14 mouse cellular contexts compared by ENCODE assay signal in the genomic region with DNA sequence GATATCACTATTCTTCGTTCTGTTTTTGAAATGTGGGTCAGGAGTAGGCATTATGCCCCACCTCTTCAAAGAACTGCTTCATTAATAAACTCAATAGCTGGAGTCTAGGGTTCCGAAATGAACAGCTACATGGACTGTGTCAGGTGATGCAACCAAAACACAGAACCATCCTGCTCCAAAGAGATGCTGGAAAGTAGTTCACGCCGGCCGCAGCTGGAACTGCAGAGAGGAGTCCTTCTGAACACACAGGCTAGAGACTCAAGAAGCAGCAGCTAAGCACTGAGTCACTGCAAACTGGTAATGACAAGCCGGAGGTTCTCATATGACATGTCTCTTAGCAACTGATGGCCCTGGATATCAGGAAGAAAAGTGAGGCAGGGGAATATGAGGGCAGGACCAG. TPM values are rescaled to one million over a fixed set of nuclear protein-coding genes. Genes with fewer than 3 reads are reported as not detected.
DNase-seq lines count a peak whose midpoint lies in the region; ATAC-seq lines count a peak whose summit lies in the region.
"Had no signal": no experiment of that assay in that cellular context is flagged by ENCODE, and none has a peak within 500 bp of the region (broad histone marks: within the 10 kb centered on the region; RNA-seq: fewer than 3 reads in every experiment).

No protein-coding gene starts in this region.

- intact Hi-C loops in left cerebral cortex, postnatal 10 days (cut with DNase I) = no loop called here

- H3K36me3 ChIP-seq in intestine, embryonic 15.5 days = no peaks in the 10 kb centered on the region
- no peaks in the 10 kb centered on the region for H3K36me3 ChIP-seq in intestine, embryonic 16.5 days (ENCODE audit: control insufficient read depth, insufficient read depth, low read length)
- H3K36me3 ChIP-seq in neural tube, embryonic 15.5 days = no peaks in the 10 kb centered on the region
- H3K36me3 ChIP-seq in liver, embryonic 11.5 days (ENCODE audit: control insufficient read depth, insufficient read depth, low read length) = no peaks in the 10 kb centered on the region
- H3K36me3 ChIP-seq: embryonic facial prominence, embryonic 12.5 days had no signal

- H3K9ac ChIP-seq in intestine, embryonic 15.5 days = no peak overlapping the region
- H3K9ac ChIP-seq in intestine, embryonic 16.5 days (ENCODE audit: low read depth, low read length) = no peak overlapping the region
- no peak overlapping the region for H3K9ac ChIP-seq in neural tube, embryonic 15.5 days (replicated peaks)
- no peak overlapping the region for H3K9ac ChIP-seq in liver, embryonic 11.5 days (ENCODE audit: low read depth, low read length)
- H3K9ac ChIP-seq: embryonic facial prominence, embryonic 12.5 days; liver, postnatal 0 days had no signal

- H3K9me3 ChIP-seq in intestine, embryonic 15.5 days = no peaks in the 10 kb centered on the region
- H3K9me3 ChIP-seq in intestine, embryonic 16.5 days (ENCODE audit: control insufficient read depth, low read length) = no peaks in the 10 kb centered on the region
- H3K9me3 ChIP-seq in neural tube, embryonic 15.5 days (replicated peaks) = no peaks in the 10 kb centered on the region
- H3K9me3 ChIP-seq in liver, embryonic 11.5 days (ENCODE audit: control insufficient read depth, low read length) = no peaks in the 10 kb centered on the region
- H3K9me3 ChIP-seq: embryonic facial prominence, embryonic 12.5 days had no signal

- peak; percentile 18; the same call in 1 of the 2 replicates for ATAC-seq in intestine, embryonic 15.5 days
- ATAC-seq in intestine, embryonic 16.5 days = no peak; the same call in 1 of the 2 replicates
- no peak for ATAC-seq in neural tube, embryonic 15.5 days (ENCODE audit: low FRiP score)
- no peak for ATAC-seq in liver, embryonic 11.5 days (replicated peaks; ENCODE audit: low FRiP score)
- ATAC-seq: liver, postnatal 0 days had no signal

- no peak overlapping the region for H3K27ac ChIP-seq in intestine, embryonic 15.5 days
- H3K27ac ChIP-seq in intestine, embryonic 16.5 days (ENCODE audit: low read length) = no peak overlapping the region
- no peak overlapping the region for H3K27ac ChIP-seq in neural tube, embryonic 15.5 days (replicated peaks)
- no peak overlapping the region for H3K27ac ChIP-seq in liver, embryonic 11.5 days (ENCODE audit: low read depth, low read length)
- H3K27ac ChIP-seq: embryonic facial prominence, embryonic 12.5 days had no signal

- no peaks in the 10 kb centered on the region for H3K27me3 ChIP-seq in intestine, embryonic 15.5 days (replicated peaks)
- H3K27me3 ChIP-seq in intestine, embryonic 16.5 days (replicated peaks; ENCODE audit: control insufficient read depth, insufficient read depth, low read length) = no peaks in the 10 kb centered on the region
- H3K27me3 ChIP-seq in neural tube, embryonic 15.5 days (replicated peaks) = no peaks in the 10 kb centered on the region
- no peaks in the 10 kb centered on the region for H3K27me3 ChIP-seq in liver, embryonic 11.5 days (replicated peaks; ENCODE audit: control insufficient read depth, insufficient read depth, low read length)
- H3K27me3 ChIP-seq: embryonic facial prominence, embryonic 12.5 days had no signal

- WGBS in intestine, embryonic 15.5 days = 50% methylated on average over 6 of the region's 6 CpGs
- 63% methylated on average over 6 of the region's 6 CpGs for WGBS in intestine, embryonic 16.5 days
- WGBS in neural tube, embryonic 15.5 days = 84% methylated on average over 6 of the region's 6 CpGs
- 69% methylated on average over 6 of the region's 6 CpGs for WGBS in liver, embryonic 11.5 days

- peak; percentile 37 for DNase-seq in adrenal gland, postnatal 10 days
- DNase-seq in adrenal gland, postnatal 36 days = no peak
- peak; percentile 70 for DNase-seq in MN1 (ENCODE audit: low spot score)
- DNase-seq in left cerebral cortex, postnatal 10 days (ENCODE audit: extremely low spot score in 1 of 2, low spot score in 2 of 2) = peak; percentile 28 to 47
- no peak for DNase-seq in liver, embryonic 11.5 days (ENCODE audit: low spot score)
- DNase-seq: adrenal gland, postnatal 25 days; cerebellum, adult 9-11 months; kidney, adult 8-10 months; layer of hippocampus, postnatal 36 days; liver, postnatal 0 days had no signal

- H3K4me1 ChIP-seq in intestine, embryonic 15.5 days (replicated peaks) = peaks cover 28% of the 10 kb centered on the region
- peaks cover 33% of the 10 kb centered on the region for H3K4me1 ChIP-seq in intestine, embryonic 16.5 days (ENCODE audit: control insufficient read depth, insufficient read depth, low read length)
- H3K4me1 ChIP-seq in neural tube, embryonic 15.5 days = peaks cover 24% of the 10 kb centered on the region
- peaks cover 13% of the 10 kb centered on the region for H3K4me1 ChIP-seq in liver, embryonic 11.5 days (replicated peaks; ENCODE audit: control insufficient read depth, insufficient read depth, low read length)

- no peak overlapping the region for H3K4me3 ChIP-seq in intestine, embryonic 15.5 days (replicated peaks)
- H3K4me3 ChIP-seq in intestine, embryonic 16.5 days (ENCODE audit: low read length) = no peak overlapping the region
- H3K4me3 ChIP-seq in neural tube, embryonic 15.5 days (replicated peaks) = no peak overlapping the region
- H3K4me3 ChIP-seq in liver, embryonic 11.5 days (ENCODE audit: low read depth, low read length) = no peak overlapping the region
- H3K4me3 ChIP-seq: embryonic facial prominence, embryonic 12.5 days had no signal

- no peak overlapping the region for H3K4me2 ChIP-seq in intestine, embryonic 15.5 days (replicated peaks)
- H3K4me2 ChIP-seq in intestine, embryonic 16.5 days (ENCODE audit: low read depth, low read length) = no peak overlapping the region
- no peak overlapping the region for H3K4me2 ChIP-seq in neural tube, embryonic 15.5 days
- H3K4me2 ChIP-seq in liver, embryonic 11.5 days = no peak overlapping the region
- H3K4me2 ChIP-seq: embryonic facial prominence, embryonic 12.5 days had no signal

RNA-seq across cellular contexts. Expression of a gene that starts 57.5 kb away (rescaled TPM):
- 10 to 100 TPM; 19.1 to 22.4 TPM for total RNA-seq in adrenal gland, postnatal 10 days (2021)
- total RNA-seq in adrenal gland, postnatal 36 days (2021) = 10 to 100 TPM; 12.6 to 41.2 TPM
- polyA plus RNA-seq in intestine, embryonic 15.5 days (2015; fragmentation: Nextera tagmentation; extraction: Ambion mirVana) = 10.1 and 10.2 TPM in 2 replicates
- 6.7 and 6.8 TPM in 2 replicates for polyA plus RNA-seq in intestine, embryonic 16.5 days (2015; fragmentation: Nextera tagmentation; extraction: Ambion mirVana)
- 10 to 100 TPM; 89.8 to 91.8 TPM for total RNA-seq in left cerebral cortex, postnatal 10 days (2021)
- 25.2 and 29.9 TPM in 2 replicates for polyA plus RNA-seq in neural tube, embryonic 15.5 days (2015; fragmentation: Nextera tagmentation; extraction: Ambion mirVana)
- polyA plus RNA-seq in liver, embryonic 11.5 days (2014; fragmentation: Nextera tagmentation; extraction: Ambion mirVana) = 4.6 TPM in 2 replicates

Comparison
In these comparisons a context has a peak if more than half of its experiments do, and no peak if none do; other contexts are left out.
1. DNase-seq: peak in adrenal gland, postnatal 10 days (single experiment), MN1 (single experiment) and left cerebral cortex, postnatal 10 days (2 of 2); none in adrenal gland, postnatal 36 days (0 of 2) and liver, embryonic 11.5 days (single experiment).